Mouse (Mus musculus) heart, adult 2 months (tissue): ENCODE results near the gene Peg3. TPM values are rescaled to one million over a fixed set of nuclear protein-coding genes. Genes with fewer than 3 reads are reported as not detected.

Experiments
- DNase-seq, 2 experiments: peaks; one replicate each; pipeline ENCODE4 v3.0.0; 2021
- H3K27ac ChIP-seq: fragments of 200-600 bp; 2 replicates; pipeline ENCODE4 v1.8.1; 2022
- H3K27me3 ChIP-seq: fragments of 200-500 bp; 2 replicates; pipeline ENCODE4 v1.6.1; 2012; ENCODE audit warnings: mild to moderate bottlenecking, low read length, inconsistent platforms, mixed read lengths; ENCODE audit not compliant: control insufficient read depth, insufficient read depth
- H3K36me3 ChIP-seq: fragments of 200-500 bp; 2 replicates; pipeline ENCODE4 v1.6.1; 2012; ENCODE audit warnings: low read length, inconsistent platforms; ENCODE audit not compliant: control insufficient read depth, insufficient read depth
- H3K4me1 ChIP-seq: fragments of 200-500 bp; 2 replicates; pipeline ENCODE4 v1.6.1; 2011; ENCODE audit warnings: low read length; ENCODE audit not compliant: control insufficient read depth, insufficient read depth
- H3K4me3 ChIP-seq: fragments of 200-600 bp; 2 replicates; pipeline ENCODE4 v1.8.1; 2022
- H3K79me2 ChIP-seq: fragments of 200-500 bp; replicated peaks from 2 replicates; pipeline ENCODE4 v1.6.1; 2012; ENCODE audit warnings: mild to moderate bottlenecking, inconsistent platforms, low read length, moderate library complexity, mixed read lengths; ENCODE audit not compliant: control insufficient read depth, insufficient read depth
- H3K9ac ChIP-seq: fragments of 200-500 bp; 2 replicates; pipeline ENCODE4 v1.6.1; 2012; ENCODE audit warnings: low read depth, mild to moderate bottlenecking, control low read depth, inconsistent platforms, low read length, mixed read lengths
- CTCF ChIP-seq: fragments of 200-600 bp; IDR thresholded peaks from 2 replicates; pipeline ENCODE4 v1.8.1; 2022; ENCODE audit warnings: antibody characterized with exemption, mild to moderate bottlenecking, moderate library complexity
- WGBS: fragments of 180-500 bp; shearing (Covaris S2); methylation state at CpG from one replicate; pipeline ENCODE4 v1.1.7; 2018; 5-methylcytosine and 5-hydroxymethylcytosine counted together
- intact Hi-C: fragments of 180-260 bp; cut with DNase I; formaldehyde crosslinking; loops from one replicate; pipeline ENCODE4 v1.15.1; 2025
- polyA plus RNA-seq: library from polyadenylated mRNA; depleted of rRNA; stranded (reverse); fragments of >200 nt; gene quantifications from 2 replicates; pipeline ENCODE4 v1.2.3, GENCODE M21; 2012; rRNA removed
- total RNA-seq, 2 experiments: library from RNA; stranded (reverse); gene quantifications; 2 replicates each; pipeline ENCODE4 v1.2.3; 2021

The Peg3 gene
- total and polyA plus RNA-seq, 3 experiments = 4.3 to 8.0 (median 5.9) TPM

GRCm38 (mm10) chr7:6658606-6659005 is 71.6 kb downstream of the Peg3 start:
- H3K27me3 ChIP-seq = no peaks in the 10 kb centered on the region
- no peaks in the 10 kb centered on the region for H3K4me1 ChIP-seq
- H3K9ac ChIP-seq = no peak overlapping the region
- H3K36me3 ChIP-seq = no peaks in the 10 kb centered on the region
- WGBS = 92% methylated on average over 7 of the region's 7 CpGs
- DNase-seq = no peak
- H3K27ac ChIP-seq = no peak overlapping the region
- H3K79me2 ChIP-seq = no peaks in the 10 kb centered on the region
- no peak for TF ChIP-seq CTCF
- intact Hi-C loops = no loop called here
- no peak overlapping the region for H3K4me3 ChIP-seq

Other genes starting within 250 kb of the Peg3 start
- gene Olfr5, start 243.5 kb downstream of the Peg3 start, total RNA-seq = not detected
- gene Olfr5, start 243.5 kb downstream of the Peg3 start, polyA plus RNA-seq = not detected in 2 replicates
- not detected for gene Olfr1347, start 230.7 kb downstream of the Peg3 start, total RNA-seq
- gene Olfr1347, start 230.7 kb downstream of the Peg3 start, polyA plus RNA-seq = not detected in 2 replicates
- not detected for gene Olfr1348, start 221.7 kb downstream of the Peg3 start, total RNA-seq
- not detected in 2 replicates for gene Olfr1348, start 221.7 kb downstream of the Peg3 start, polyA plus RNA-seq
- gene Olfr1349, start 207.5 kb downstream of the Peg3 start, total RNA-seq = not detected
- not detected in 2 replicates for gene Olfr1349, start 207.5 kb downstream of the Peg3 start, polyA plus RNA-seq
- gene Olfr1350, start 165.6 kb downstream of the Peg3 start, total RNA-seq = not detected
- gene Olfr1350, start 165.6 kb downstream of the Peg3 start, polyA plus RNA-seq = not detected in 2 replicates
- gene Zim1, start 34.0 kb downstream of the Peg3 start, total RNA-seq = 1 to 10 TPM; 3.8 to 4.2 TPM
- gene Zim1, start 34.0 kb downstream of the Peg3 start, polyA plus RNA-seq = 0.57 and 3.1 TPM in 2 replicates
- gene Usp29, start 147 bp upstream of the Peg3 start, total RNA-seq = under 1 TPM in 1 of 2 experiments, not detected in 1; 0.11 TPM
- gene Usp29, start 147 bp upstream of the Peg3 start, polyA plus RNA-seq = 0.16 and 0.26 TPM in 2 replicates